Mouse (Mus musculus) stomach, postnatal 0 days (tissue): ENCODE measurements around the gene C530008M17Rik.

Source experiments
- CTCF ChIP-seq: IDR thresholded peaks from 2 replicates; pipeline ENCODE4 v1.5.1; 2016; ENCODE audit warnings: antibody characterized with exemption, low read depth, mild to moderate bottlenecking, moderate library complexity
- EP300 ChIP-seq: optimal IDR thresholded peaks from 2 replicates; pipeline ENCODE3; 2016; ENCODE audit warnings: antibody characterized with exemption

- TF ChIP-seq CTCF = no peak
- no peak for TF ChIP-seq EP300
Observed at GRCm38 (mm10) chr5:76609702-76610370, 46.5 kb upstream of the C530008M17Rik start.
